Mouse (Mus musculus) cerebellum, adult 8-10 months (tissue): ENCODE measurements at regions not wholly inside any gene's neighbourhood (a gene's known extent, or its start where the extent isn't known, plus 50 kb on each side); places are given as distances from the start of the nearest gene placed in this dataset.

Experiments
- DNase-seq: peaks from one replicate; pipeline ENCODE4 v3.0.0; 2022

DNA sequence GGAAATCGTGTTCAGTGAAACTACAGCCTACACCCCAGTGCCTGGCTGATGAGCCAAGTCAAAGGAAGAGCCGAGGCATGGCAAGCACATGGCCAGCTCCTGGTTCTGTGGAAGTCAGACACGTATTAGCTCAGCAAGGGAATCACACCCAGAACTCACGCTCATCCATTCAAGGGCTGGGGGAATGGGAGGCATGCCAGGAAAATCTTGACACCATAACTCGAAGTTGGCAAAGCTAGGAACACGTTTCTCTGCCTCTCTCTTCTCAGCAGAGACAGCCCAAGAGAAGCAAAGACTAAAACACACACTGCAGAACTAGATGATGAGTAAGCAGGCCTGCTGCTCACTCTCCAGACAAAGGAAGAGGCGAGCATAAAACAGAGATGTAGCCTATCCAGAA is 53.5 kb upstream of the Ypel5 start:
- DNase-seq: no peak

DNA sequence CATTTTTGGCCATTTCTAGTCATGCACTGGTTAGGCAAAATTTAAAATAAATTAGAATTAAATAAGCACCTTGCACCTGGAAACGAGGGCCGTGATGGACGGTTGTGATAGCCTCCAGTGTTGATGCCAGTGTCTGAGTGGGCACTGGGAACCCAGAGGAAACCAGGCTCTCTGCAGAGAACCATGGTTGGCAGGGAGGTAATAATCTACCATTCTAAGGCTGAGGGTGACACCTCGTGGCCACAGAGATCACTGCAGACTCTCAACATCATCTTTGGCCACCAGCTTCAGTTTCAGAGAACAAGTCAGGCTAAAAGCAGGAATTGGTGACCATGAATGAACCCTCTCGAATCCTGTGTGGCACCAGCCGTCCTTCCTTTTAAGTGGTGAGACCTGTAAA is 54.5 kb upstream of the Ypel5 start:
- peak; percentile 56 for DNase-seq

DNA sequence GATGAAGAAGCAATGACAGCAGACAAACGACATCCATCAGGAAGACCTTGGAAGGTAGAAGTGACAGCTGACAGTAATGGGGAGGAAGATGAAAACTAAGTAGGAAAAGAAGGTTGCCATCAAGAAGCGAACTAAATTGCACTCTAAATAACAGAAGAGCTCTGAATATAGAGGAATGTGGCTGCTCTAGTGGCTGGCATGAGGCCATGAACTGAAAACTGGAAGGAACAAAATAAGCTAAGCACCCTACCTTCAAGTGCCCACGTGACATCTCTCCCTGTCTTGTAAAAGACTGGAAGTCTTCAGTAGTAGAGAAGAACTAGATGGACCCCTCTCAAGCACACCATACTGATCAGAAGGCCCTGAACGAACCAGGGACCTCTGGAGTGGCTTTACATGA is 68.0 kb upstream of the Ypel5 start:
- DNase-seq: no peak

DNA sequence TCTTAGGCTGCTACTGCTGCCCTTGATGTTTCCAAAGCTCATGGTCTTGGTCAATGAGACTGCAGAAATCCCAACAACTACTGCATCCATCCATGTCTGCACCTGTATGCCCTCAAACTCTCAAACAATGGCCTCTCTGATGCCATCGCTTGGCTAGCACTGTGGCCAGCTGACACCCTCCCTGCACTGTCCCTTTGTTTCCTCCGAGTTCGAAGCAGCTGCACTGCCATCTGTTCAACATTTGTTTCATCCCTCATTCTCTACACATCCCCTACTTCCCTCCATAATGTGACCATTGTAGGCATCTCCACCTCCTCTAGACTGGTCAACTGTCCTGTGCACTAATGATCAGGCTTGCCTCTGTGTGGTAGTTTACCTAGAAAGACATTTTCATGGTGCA is 75.3 kb upstream of the Ypel5 start:
- no peak for DNase-seq

DNA sequence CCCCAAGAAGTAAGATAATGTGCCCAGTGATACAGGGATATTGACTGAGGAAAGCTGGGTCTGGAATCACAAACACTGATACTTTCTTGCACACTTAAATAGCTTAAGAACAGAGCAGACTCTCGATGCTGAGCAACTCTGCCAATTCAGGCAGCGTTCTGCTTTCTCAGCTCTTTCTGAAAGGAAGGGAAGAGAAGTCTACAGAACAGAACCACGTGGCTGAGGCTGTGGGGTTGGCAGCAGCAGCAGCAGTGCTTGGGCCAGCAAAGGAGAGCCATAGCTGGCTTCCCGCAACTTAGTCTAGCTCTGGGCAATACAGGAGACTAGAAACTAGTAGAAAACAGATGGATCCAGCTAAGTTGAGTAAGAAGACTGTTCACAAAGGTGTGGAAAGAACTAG is 89.8 kb upstream of the Ypel5 start:
- peak; percentile 1 for DNase-seq

DNA sequence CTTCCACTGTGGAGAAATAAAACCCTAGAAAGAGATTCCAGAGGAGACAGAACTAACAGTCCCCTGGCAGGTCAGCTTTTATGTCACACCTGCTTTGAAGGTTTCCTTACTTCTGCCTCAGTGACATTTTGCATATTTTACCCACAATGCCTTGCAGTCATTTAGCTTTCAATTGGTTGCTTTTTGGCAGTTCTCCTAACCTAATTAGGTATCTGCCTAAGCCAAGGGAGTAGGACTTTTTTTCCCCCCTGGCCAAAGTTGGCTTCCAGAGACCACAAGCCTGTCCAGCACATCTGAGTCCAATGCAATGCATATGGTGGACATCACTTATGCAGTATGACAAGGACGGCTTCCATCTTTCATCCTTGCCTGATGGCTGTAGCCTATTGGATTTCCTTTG is 103.2 kb upstream of the Ypel5 start:
- DNase-seq: no peak

DNA sequence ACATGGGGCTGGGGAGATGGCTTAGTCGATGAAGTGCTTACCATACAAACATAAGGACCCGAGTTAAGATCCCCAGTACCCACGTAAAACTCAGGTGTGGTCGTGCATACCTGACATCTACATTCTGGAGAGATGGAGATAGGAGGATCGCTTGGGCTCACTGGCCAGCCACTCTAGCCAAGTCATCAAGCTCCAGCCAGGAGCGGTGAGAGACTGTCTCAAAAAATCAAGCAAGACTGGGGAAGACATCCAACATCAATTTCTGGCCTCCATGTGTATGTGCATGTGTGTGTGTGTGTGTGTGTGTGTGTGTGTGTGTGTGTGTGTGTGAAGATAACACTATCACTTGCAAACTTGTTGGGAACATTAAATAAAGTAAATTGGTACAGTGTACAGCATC is 104.6 kb upstream of the Ypel5 start:
- no peak for DNase-seq

DNA sequence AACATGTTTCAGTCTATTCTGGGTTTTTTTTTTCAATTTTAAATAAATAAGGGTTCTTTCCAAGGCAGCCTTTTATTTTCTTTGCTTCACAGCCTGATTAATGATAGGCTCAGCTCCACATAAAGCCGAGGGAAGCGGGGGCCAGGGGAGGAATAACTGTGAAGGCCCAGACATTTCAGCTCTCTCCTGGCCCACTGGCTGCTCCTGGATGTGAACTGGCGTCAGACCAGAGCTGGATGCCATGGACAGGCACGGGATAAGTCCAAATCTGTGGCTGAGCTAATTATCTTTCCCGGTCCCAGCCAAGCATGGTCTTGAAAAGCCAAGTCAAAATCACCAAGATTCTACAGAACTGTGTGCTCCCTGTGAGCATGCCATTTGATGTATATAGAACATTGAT is 105.1 kb upstream of the Ypel5 start:
- DNase-seq: no peak

DNA sequence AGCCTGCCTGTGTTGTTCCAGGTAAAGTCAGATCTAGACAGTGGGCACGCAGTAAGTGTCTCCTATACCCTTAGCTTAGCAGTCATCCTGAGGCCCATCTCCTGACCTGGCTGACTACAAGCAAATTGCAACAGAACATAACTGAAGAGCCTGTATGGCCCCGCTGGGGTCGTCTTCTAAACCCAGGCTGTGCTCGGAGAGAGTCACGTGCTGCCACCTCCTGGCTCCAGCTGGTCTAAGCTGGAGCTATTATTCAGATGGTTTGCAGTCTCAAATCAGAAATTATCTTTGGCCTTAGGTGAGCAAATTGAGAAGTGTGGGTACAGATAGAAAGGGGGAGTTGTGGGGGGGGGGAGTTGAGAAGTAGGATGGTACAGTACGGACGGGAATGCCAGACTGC is 115.5 kb upstream of the Ypel5 start:
- DNase-seq: no peak

DNA sequence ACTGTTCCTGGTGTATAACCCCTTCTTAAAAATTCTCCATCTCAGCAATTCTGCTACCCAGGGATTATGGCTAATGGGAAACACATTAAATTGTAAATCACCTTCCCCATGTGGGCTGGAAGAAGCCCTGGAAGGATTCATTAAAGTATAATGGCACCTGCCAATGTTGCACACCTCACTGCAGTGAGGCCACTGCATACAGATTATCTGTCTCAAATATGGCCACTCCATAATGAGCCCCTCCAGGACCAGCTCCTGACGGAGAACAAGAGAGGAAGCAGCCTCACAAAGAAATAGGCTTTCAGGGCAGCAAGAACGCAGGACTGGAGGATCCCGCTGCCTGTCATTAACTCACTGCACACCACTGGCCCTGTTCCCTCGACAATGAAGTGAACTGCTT is 115.2 kb upstream of the Alk start:
- DNase-seq: no peak

DNA sequence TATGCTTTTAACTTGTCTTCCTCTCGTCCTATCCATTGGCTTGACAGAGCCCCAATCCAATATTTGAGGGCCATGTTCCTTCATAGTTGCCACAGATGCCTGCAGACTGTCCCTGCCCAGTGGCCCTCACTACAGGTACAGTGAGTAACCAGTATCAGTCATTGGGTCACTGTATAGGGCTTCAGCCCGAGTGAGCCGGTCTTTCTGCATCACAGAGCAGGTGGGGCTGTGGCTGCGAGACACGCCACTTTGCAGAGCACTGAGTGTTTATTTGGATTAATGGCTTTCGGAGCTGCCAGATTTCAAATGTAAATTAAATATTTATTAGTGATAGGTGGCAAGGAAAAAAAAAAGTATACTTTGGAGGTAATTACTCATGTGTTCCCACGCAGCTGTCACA is 87.2 kb upstream of the Alk start:
- no peak for DNase-seq

DNA sequence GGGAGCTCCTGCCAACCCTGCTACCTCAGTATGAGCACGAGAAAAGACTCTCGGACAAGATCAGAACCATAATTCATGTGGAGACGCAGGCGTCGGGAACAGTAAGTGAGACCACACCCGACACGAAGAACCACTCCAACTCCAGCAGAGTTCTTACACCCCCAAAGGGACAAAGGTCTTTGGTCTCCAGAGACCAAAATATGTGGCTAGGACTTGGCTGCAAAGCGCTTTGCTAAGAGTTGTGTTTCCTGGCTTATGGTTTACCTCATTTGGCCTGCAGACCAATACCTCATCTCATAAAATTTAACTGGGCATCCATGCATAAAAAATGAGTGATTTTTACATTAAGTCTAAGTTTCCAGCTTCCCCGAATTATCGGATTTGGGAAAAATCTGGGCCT is 85.2 kb upstream of the Alk start:
- no peak for DNase-seq

DNA sequence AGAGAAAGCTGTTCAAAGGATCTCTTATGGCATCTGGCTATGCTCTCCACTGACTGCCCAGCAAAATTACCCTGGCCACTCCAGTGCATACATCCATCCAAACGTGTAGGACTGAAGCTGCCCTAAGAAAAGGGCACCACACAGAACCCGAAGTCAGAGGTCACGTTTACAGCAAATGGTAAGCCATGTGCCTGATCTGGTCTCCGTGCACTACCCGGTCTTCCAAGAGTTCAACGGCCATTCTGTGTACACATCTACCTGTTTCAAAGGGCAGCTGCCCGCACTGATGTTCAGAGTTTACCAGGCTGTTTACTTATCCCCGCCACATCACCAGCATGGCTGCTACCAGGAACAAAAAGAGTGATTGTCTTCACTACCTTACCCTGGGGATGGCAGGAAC is 84.4 kb upstream of the Alk start:
- DNase-seq: no peak

DNA sequence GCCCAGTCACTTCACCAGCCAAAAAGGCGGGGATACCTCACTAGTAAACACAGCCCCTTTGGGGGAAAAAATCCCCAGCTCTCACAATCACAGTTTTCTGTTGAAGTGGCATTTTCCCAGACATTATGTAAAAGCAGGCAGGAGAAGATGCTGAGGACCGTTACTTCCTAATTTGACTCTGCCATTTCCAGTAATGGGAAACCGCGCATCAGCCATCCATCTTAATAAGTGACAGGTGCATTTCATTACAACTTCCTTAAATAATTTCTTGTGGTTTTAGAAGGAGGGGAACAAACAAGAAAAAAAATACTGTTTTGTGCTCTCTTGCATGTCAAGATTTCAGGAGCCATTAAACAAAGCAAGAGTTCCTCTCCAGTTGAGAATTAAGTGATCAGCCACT is 70.2 kb upstream of the Alk start:
- DNase-seq: no peak

DNA sequence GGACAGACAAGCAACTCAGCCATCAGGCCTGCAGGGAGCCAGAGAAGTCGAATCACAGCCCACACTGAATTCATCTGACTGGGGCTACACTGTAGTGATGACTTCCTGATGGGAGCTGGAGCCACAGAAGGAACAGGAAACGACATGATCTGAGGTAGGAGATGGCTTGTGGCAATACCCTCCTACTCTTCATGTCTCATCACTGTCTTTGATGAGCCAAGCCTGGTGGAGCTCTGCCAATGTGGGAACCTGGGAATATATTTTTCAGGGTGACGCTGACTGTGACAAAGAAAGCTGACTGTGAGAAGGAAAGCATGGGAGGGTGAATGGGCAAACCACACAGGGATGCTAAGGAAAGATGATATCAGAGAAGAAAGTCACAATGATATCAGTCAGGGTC is 67.6 kb upstream of the Alk start:
- DNase-seq: no peak

DNA sequence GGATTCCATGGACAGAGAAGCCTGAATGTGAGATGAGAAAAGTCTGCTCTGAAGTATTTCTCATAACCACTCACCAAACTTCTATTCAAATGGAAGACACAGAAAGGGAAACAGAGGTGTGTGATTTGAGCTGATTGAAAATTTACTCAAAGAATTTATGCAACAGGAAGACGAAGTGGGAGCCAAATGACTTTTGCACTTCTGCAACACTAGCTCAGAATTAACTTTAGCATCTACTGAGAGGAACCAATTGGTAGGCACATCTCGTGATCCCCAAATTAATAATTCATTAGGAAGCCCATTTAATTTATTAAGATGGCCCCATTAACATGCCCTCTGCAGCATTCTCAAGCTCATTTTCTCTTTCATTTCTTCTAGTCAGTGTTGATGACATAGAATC is 62.5 kb upstream of the Alk start:
- no peak for DNase-seq

DNA sequence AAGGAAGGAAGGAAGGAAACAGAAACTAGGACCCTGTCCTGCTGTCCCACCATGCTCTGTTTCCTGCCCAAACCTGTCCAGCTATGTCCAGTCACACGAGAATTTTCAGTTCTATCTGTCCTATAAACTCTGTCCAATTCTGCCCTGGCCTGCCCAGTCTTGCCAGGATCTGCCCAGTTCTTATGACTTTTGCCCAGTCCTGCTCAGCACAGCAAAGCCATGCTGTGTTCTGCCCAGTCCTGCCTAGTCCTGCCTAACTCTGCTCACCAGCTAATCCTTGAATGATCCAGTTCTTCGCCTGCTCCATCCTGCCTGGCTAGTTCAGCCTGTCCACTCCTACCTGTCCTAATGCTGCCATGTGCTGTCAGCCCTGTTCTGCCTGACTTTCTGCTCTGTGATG is 57.3 kb upstream of the Alk start:
- DNase-seq: no peak

DNA sequence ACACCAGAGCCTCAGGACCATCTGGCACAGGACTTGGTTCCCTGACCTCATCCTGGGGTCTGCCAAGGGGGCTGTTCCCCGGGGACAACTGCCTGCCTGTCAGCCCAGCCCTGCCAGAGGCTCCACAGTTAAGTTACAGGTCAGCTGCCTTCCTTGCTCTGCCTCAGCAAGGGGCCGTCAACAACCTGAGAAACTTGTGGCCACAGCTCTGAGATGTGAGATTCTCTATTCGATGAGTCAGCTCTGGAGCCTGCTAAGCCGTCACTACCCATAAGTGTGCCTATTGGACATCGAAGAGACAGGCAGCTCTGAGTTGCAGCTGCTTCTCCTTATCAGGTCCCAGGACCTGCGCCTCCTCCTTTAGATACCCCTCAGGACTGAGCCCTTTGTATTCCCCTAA is 54.3 kb upstream of the Alk start:
- no peak for DNase-seq

DNA sequence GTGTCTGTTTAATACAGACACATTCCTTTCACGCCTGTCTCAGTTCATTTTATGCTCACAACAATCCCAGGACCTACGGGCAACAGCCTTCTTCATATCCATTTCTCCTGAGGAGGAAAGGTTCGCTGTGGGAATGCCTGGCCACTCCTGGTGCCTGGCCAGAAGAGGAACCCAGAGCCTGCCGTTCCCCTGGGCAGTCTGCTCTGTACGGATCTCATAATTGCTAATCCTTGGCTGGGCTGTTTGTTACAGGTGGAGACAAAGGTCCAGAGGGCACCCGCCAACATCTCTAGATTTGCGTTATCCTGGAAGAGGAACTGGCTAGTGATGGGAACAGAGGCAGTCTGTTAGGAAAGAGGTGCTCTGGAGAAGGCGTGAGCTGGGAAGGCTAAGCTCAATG is 53.4 kb upstream of the Alk start:
- no peak for DNase-seq
